Mouse (Mus musculus) spleen, adult 2 months (tissue): ENCODE data around the gene Arntl.

Experiments used
- CTCF ChIP-seq: fragments of 200-500 bp; IDR thresholded peaks from 2 replicates; pipeline ENCODE4 v1.5.1; 2011; ENCODE audit warnings: mild to moderate bottlenecking, inconsistent platforms; ENCODE audit not compliant: insufficient read depth, insufficient read length, insufficient replicate concordance; ENCODE audit errors: extremely low read depth
- POLR2A ChIP-seq: fragments of 200-500 bp; IDR thresholded peaks from 2 replicates; pipeline ENCODE4 v1.6.1; 2011; ENCODE audit warnings: low read depth, low read length, inconsistent platforms

DNA sequence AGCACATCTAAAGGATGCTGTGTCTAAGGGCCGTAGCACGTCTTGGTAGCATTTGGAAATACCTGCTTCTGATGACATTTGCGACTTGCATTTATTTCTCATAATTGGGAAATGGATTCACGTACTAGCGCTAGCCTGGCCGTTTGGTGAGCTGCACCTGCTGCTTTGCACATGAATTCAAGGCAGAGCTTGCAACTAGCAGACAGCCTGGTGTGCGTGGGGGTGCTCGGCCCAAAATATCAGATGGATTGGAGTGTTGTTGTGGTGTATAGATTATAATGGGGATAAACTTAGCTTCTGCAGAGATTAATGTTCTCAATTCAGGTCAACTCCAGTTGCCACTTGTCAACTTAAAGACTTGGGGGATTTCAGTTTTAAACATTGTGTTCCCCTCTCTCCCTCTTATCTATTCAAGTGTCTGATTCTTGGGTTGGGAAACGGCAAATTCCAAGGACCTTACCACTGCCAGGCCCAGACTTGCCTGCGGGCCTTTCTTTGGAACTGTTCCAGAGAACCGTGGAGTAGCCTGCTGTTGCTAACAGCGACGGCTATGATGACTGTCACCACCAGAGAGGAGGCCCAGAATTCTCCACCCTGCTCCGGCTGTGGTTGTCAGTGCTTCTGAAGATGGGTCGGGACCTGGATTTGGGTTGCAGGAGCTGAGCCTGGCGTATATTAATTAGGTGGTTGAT lies 42.0 kb downstream of the Arntl start:
- no peak for TF ChIP-seq CTCF
- TF ChIP-seq POLR2A: no peak
